Mouse (Mus musculus): ENCODE measurements around the gene Stx18. TPM values are rescaled to one million over a fixed set of nuclear protein-coding genes. Genes with fewer than 3 reads are reported as not detected.

Stx18 gene
- polyA plus RNA-seq (2015; fragmentation: Nextera tagmentation; extraction: Ambion mirVana): 35.7 and 37.1 TPM in 2 replicates

GRCm38 (mm10) chr5:38038710-38039592 lies at the start of gene Stx18:
Gene Stx18, plus strand, starts transcription at chr5:38038742.
- Histone ChIP-seq H3K9ac (peak within 1 kb of the TSS; percentile 88), H3K4me2 (peak within 1 kb of the TSS; percentile 85), H3K9me3 (no peaks in the 10 kb centered on the region), H3K4me3 (peak within 1 kb of the TSS; percentile 81), H3K36me3 (peaks cover 4% of the 10 kb centered on the region; the same call in 1 of the 2 replicates), H3K27me3 (no peaks in the 10 kb centered on the region), H3K27ac (peak within 1 kb of the TSS; percentile 87), H3K4me1 (replicated peaks) (peaks cover 18% of the 10 kb centered on the region)
- peak; percentile 97 for ATAC-seq (ENCODE audit: low FRiP score)
- WGBS: 1% methylated on average over 57 of the region's 57 CpGs

- Histone ChIP-seq H3K4me3 (no peak overlapping the region), H3K36me3 (no peaks in the 10 kb centered on the region), H3K27me3 (0 out of 2 replicates have a peak, but pooled peaks cover 4% of the 10 kb centered on the region), H3K27ac (no peak overlapping the region), H3K9ac (no peak overlapping the region), H3K4me2 (no peak overlapping the region), H3K9me3 (no peaks in the 10 kb centered on the region), H3K4me1 (replicated peaks) (no peaks in the 10 kb centered on the region)
- no peak for ATAC-seq (ENCODE audit: low FRiP score)
- WGBS: 87% methylated on average over 5 of the region's 5 CpGs
Observed at GRCm38 (mm10) chr5:37992346-37992745, 46.2 kb upstream of the Stx18 start.

GRCm38 (mm10) chr5:37998805-37999204 lies 39.7 kb upstream of the Stx18 start:
- H3K27ac ChIP-seq: no peak overlapping the region
- no peaks in the 10 kb centered on the region for H3K9me3 ChIP-seq
- ATAC-seq (ENCODE audit: low FRiP score): peak; percentile 46; the same call in 1 of the 2 replicates
- H3K9ac ChIP-seq: no peak overlapping the region
- 44% methylated on average over 2 of the region's 2 CpGs for WGBS
- no peaks in the 10 kb centered on the region; the same call in 1 of the 2 replicates for H3K4me1 ChIP-seq (replicated peaks)
- H3K27me3 ChIP-seq: peaks cover 10% of the 10 kb centered on the region; the same call in 1 of the 2 replicates
- H3K4me2 ChIP-seq: no peak overlapping the region
- H3K36me3 ChIP-seq: no peaks in the 10 kb centered on the region
- no peak overlapping the region for H3K4me3 ChIP-seq

- Histone ChIP-seq H3K9me3 (no peaks in the 10 kb centered on the region), H3K27ac (no peak overlapping the region), H3K27me3 (peaks cover 21% of the 10 kb centered on the region; the same call in 1 of the 2 replicates), H3K4me1 (replicated peaks) (peaks cover 19% of the 10 kb centered on the region), H3K4me3 (no peak overlapping the region), H3K36me3 (no peaks in the 10 kb centered on the region), H3K4me2 (no peak overlapping the region), H3K9ac (no peak overlapping the region)
- ATAC-seq (ENCODE audit: low FRiP score): no peak
- 27% methylated on average over 4 of the region's 4 CpGs for WGBS
Observed at GRCm38 (mm10) chr5:38002573-38002972, 36.0 kb upstream of the Stx18 start.

- no peak overlapping the region for H3K27ac ChIP-seq
- no peaks in the 10 kb centered on the region for H3K9me3 ChIP-seq
- H3K4me1 ChIP-seq (replicated peaks): peaks cover 19% of the 10 kb centered on the region
- ATAC-seq (ENCODE audit: low FRiP score): no peak
- no peak overlapping the region for H3K4me3 ChIP-seq
- peaks cover 21% of the 10 kb centered on the region for H3K27me3 ChIP-seq
- H3K36me3 ChIP-seq: no peaks in the 10 kb centered on the region
- H3K4me2 ChIP-seq: no peak overlapping the region
- H3K9ac ChIP-seq: no peak overlapping the region
- 92% methylated on average over 5 of the region's 5 CpGs for WGBS
Observed at GRCm38 (mm10) chr5:38004746-38005145, 33.8 kb upstream of the Stx18 start.

- Histone ChIP-seq H3K4me1 (replicated peaks) (peaks cover 19% of the 10 kb centered on the region), H3K4me3 (no peak overlapping the region), H3K9ac (no peak overlapping the region), H3K27ac (no peak overlapping the region), H3K27me3 (peaks cover 17% of the 10 kb centered on the region), H3K36me3 (no peaks in the 10 kb centered on the region), H3K9me3 (no peaks in the 10 kb centered on the region), H3K4me2 (no peak overlapping the region)
- ATAC-seq (ENCODE audit: low FRiP score): peak; percentile 28; the same call in 1 of the 2 replicates
- 18% methylated on average over 17 of the region's 17 CpGs for WGBS
Observed at GRCm38 (mm10) chr5:38006415-38007347, 31.9 kb upstream of the Stx18 start.

- ATAC-seq (ENCODE audit: low FRiP score): no peak
- Histone ChIP-seq H3K9me3 (no peaks in the 10 kb centered on the region), H3K4me3 (no peak overlapping the region), H3K27me3 (peaks cover 8% of the 10 kb centered on the region), H3K27ac (no peak overlapping the region), H3K36me3 (no peaks in the 10 kb centered on the region), H3K4me2 (no peak overlapping the region), H3K9ac (no peak overlapping the region), H3K4me1 (replicated peaks) (peaks cover 19% of the 10 kb centered on the region)
- 87% methylated on average over 4 of the region's 4 CpGs for WGBS
Observed at GRCm38 (mm10) chr5:38009071-38009470, 29.5 kb upstream of the Stx18 start.

GRCm38 (mm10) chr5:38014916-38015315 lies 23.6 kb upstream of the Stx18 start:
- Histone ChIP-seq H3K36me3 (no peaks in the 10 kb centered on the region), H3K27ac (no peak overlapping the region), H3K27me3 (no peaks in the 10 kb centered on the region), H3K4me2 (no peak overlapping the region), H3K9ac (no peak overlapping the region), H3K4me1 (replicated peaks) (no peaks in the 10 kb centered on the region), H3K9me3 (no peaks in the 10 kb centered on the region; the same call in 1 of the 2 replicates), H3K4me3 (no peak overlapping the region)
- ATAC-seq (ENCODE audit: low FRiP score): no peak
- 17% methylated on average over 3 of the region's 3 CpGs for whole genome bisulfite sequencing

GRCm38 (mm10) chr5:38016945-38017344 lies 21.6 kb upstream of the Stx18 start:
- Histone ChIP-seq H3K27ac (no peak overlapping the region), H3K4me2 (no peak overlapping the region), H3K9ac (no peak overlapping the region)

GRCm38 (mm10) chr5:38027656-38028055 lies 10.9 kb upstream of the Stx18 start:
- no peaks in the 10 kb centered on the region for H3K9me3 ChIP-seq
- no peak overlapping the region for H3K27ac ChIP-seq
- H3K4me3 ChIP-seq: no peak overlapping the region
- H3K27me3 ChIP-seq: no peaks in the 10 kb centered on the region
- WGBS: 88% methylated on average over 5 of the region's 5 CpGs
- no peaks in the 10 kb centered on the region for H3K36me3 ChIP-seq
- no peak overlapping the region for H3K9ac ChIP-seq
- ATAC-seq (ENCODE audit: low FRiP score): no peak
- H3K4me1 ChIP-seq (replicated peaks): no peaks in the 10 kb centered on the region
- H3K4me2 ChIP-seq: no peak overlapping the region

More at GRCm38 (mm10) chr5:38016945-38017344, 21.6 kb upstream of the Stx18 start:
- Histone ChIP-seq H3K4me3 (no peak overlapping the region), H3K4me1 (replicated peaks) (no peaks in the 10 kb centered on the region), H3K36me3 (no peaks in the 10 kb centered on the region), H3K9me3 (no peaks in the 10 kb centered on the region; the same call in 1 of the 2 replicates), H3K27me3 (no peaks in the 10 kb centered on the region)
- ATAC-seq (ENCODE audit: low FRiP score): no peak
- 83% methylated on average over 3 of the region's 3 CpGs for WGBS

- Histone ChIP-seq H3K9me3 (no peaks in the 10 kb centered on the region), H3K27me3 (0 out of 2 replicates have a peak, but pooled peaks cover 3% of the 10 kb centered on the region), H3K27ac (no peak overlapping the region), H3K36me3 (no peaks in the 10 kb centered on the region; the same call in 1 of the 2 replicates), H3K4me1 (replicated peaks) (peaks cover 18% of the 10 kb centered on the region), H3K4me2 (peak overlapping the region; percentile 85), H3K4me3 (peak overlapping the region; percentile 81), H3K9ac (peak overlapping the region; percentile 88)
- ATAC-seq (ENCODE audit: low FRiP score): no peak
- 25% methylated on average over 9 of the region's 9 CpGs for WGBS
Observed at GRCm38 (mm10) chr5:38038274-38038673, 268 bp upstream of the Stx18 start.

GRCm38 (mm10) chr5:38039796-38040195 lies 1.3 kb downstream of the Stx18 start:
- H3K9ac ChIP-seq: peak overlapping the region; percentile 88
- no peak for ATAC-seq (ENCODE audit: low FRiP score)
- peak overlapping the region; percentile 85 for H3K4me2 ChIP-seq
- H3K9me3 ChIP-seq: no peaks in the 10 kb centered on the region
- H3K27me3 ChIP-seq: no peaks in the 10 kb centered on the region
- peaks cover 7% of the 10 kb centered on the region; the same call in 1 of the 2 replicates for H3K36me3 ChIP-seq
- peaks cover 18% of the 10 kb centered on the region for H3K4me1 ChIP-seq (replicated peaks)
- 32% methylated on average over 9 of the region's 9 CpGs for whole genome bisulfite sequencing
- H3K4me3 ChIP-seq: peak overlapping the region; percentile 81
- H3K27ac ChIP-seq: peak overlapping the region; percentile 87

Measured in hindbrain, embryonic 13.5 days (tissue).